Mouse (Mus musculus): Measurements from ENCODE around the gene Gal3st2c. TPM values are rescaled to one million over a fixed set of nuclear protein-coding genes. Genes with fewer than 3 reads are reported as not detected.

Gal3st2c gene
- polyA plus RNA-seq, 1 experiment from 2014 or later: not detected

DNA sequence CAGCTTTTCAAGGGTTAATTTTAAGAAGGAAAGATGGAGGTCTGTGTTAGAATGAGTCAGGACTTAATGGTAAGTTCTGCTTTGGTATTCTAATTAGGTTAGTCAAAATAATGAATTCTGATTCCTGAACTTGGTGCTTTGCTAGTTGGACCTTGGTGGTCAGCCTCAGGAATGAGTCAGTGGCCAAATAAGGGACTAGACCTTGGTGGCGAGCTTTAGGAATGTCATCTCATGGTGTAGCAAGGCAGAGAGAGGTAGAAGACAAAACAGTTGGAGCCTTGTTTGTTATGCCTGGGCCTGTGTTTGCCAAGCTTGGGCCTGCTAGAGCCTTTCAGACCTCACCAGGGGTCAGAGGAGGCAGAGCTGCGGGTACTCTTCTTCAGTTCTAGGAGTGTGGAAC, 38.4 kb downstream of the Gal3st2c start:
- no peak overlapping the region for H3K27ac ChIP-seq (ENCODE audit: low read depth, low read length)
- no peak for ATAC-seq (replicated peaks; ENCODE audit: low FRiP score)
- H3K36me3 ChIP-seq (ENCODE audit: control insufficient read depth, insufficient read depth, low read length): no peaks in the 10 kb centered on the region
- H3K4me2 ChIP-seq (ENCODE audit: low read depth, low read length, severe bottlenecking): no peak overlapping the region
- H3K4me1 ChIP-seq (replicated peaks; ENCODE audit: control insufficient read depth, insufficient read depth, low read length): no peaks in the 10 kb centered on the region
- H3K4me3 ChIP-seq (ENCODE audit: low read depth, low read length): no peak overlapping the region
- 84% methylated on average over 2 of the region's 2 CpGs for WGBS
- H3K27me3 ChIP-seq (ENCODE audit: control insufficient read depth, insufficient read depth, low read length): no peaks in the 10 kb centered on the region
- no peaks in the 10 kb centered on the region for H3K9me3 ChIP-seq (ENCODE audit: control insufficient read depth, low read length)
- no peak overlapping the region for H3K9ac ChIP-seq (ENCODE audit: low read length)
- DNase-seq (ENCODE audit: low spot score): no peak

DNA sequence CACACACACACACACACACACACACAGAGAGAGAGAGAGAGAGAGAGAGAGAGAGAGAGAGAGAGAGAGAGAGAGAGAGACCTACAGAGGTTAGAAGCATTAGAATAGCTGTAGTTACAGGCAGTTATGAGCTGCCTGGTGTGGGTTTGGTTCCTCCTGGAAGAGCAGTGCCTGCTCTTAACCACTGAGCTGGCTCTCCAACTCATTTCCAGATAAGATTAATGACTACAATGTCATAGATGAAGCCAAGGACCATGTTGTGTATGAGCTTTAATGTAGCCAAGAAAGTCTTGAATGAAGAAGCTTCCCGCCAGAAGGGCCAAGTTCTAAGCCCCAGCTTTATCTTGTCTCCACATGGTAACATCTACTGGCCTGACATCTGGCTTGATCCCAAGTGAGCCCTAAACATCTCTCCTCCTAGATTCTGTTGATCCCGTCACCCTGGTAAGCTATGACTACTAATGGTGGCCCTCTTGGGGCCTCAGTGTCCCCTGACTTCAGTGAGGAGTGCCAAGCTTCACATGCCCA, 42.8 kb downstream of the Gal3st2c start:
- ATAC-seq (replicated peaks; ENCODE audit: low FRiP score): no peak
- no peak overlapping the region for H3K9ac ChIP-seq (ENCODE audit: low read length)
- 94% methylated on average over 2 of the region's 2 CpGs for WGBS
- H3K27me3 ChIP-seq (ENCODE audit: control insufficient read depth, insufficient read depth, low read length): no peaks in the 10 kb centered on the region
- no peaks in the 10 kb centered on the region for H3K4me1 ChIP-seq (replicated peaks; ENCODE audit: control insufficient read depth, insufficient read depth, low read length)
- H3K36me3 ChIP-seq (ENCODE audit: control insufficient read depth, insufficient read depth, low read length): no peaks in the 10 kb centered on the region
- no peak overlapping the region for H3K4me3 ChIP-seq (ENCODE audit: low read depth, low read length)
- DNase-seq (ENCODE audit: low spot score): no peak
- H3K4me2 ChIP-seq (ENCODE audit: low read depth, low read length, severe bottlenecking): no peak overlapping the region
- H3K27ac ChIP-seq (ENCODE audit: low read depth, low read length): no peak overlapping the region
- no peaks in the 10 kb centered on the region for H3K9me3 ChIP-seq (ENCODE audit: control insufficient read depth, low read length)

DNA sequence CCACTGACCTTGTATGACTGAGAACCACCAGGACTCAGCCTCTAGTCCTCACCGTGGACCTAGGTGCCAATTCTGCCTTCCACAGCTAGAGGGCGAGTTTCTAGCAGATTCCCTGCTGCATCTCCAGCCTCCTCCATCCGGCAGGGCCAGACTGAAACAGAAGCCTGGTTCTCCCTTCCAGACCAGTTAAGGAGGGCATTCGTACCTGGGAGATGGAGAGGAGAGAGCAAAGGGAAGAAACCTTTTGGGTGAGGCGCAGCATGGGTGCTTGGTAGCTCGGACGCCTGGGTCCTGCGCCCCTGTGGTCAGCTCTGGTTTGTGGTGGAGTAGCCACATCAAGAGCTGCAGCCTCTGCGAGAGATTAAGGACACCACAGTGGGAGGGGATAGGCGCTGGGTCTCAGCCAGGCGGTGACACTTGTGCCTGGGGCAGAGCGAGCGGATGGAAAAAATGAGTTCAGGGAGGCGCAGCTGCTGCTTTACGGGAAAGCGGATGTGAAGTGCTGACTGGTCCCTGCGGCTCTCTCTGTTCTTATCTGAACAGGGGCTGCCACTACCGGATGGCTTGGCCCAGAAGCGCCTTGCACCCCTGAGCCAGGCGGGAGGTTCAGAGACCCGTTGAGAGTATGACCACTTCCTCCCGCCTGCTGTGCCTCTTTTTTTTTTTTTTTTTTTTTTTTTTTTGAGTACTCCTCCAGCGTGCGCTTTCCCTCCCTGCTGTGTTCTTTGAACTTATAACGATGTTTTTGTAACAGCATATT, 44.9 kb downstream of the Gal3st2c start:
- H3K27me3 ChIP-seq (ENCODE audit: control insufficient read depth, insufficient read depth, low read length): no peaks in the 10 kb centered on the region
- H3K36me3 ChIP-seq (ENCODE audit: control insufficient read depth, insufficient read depth, low read length): no peaks in the 10 kb centered on the region
- H3K4me3 ChIP-seq (ENCODE audit: low read depth, low read length): peak overlapping the region; percentile 26
- H3K4me2 ChIP-seq (ENCODE audit: low read depth, low read length, severe bottlenecking): peak overlapping the region; percentile 51
- H3K27ac ChIP-seq (ENCODE audit: low read depth, low read length): no peak overlapping the region
- ATAC-seq (replicated peaks; ENCODE audit: low FRiP score): peak; percentile 95
- peak; percentile 88 for DNase-seq (ENCODE audit: low spot score)
- H3K4me1 ChIP-seq (replicated peaks; ENCODE audit: control insufficient read depth, insufficient read depth, low read length): no peaks in the 10 kb centered on the region
- peak overlapping the region; percentile 21 for H3K9ac ChIP-seq (ENCODE audit: low read length)
- 2% methylated on average over 25 of the region's 25 CpGs for WGBS
- H3K9me3 ChIP-seq (ENCODE audit: control insufficient read depth, low read length): no peaks in the 10 kb centered on the region

DNA sequence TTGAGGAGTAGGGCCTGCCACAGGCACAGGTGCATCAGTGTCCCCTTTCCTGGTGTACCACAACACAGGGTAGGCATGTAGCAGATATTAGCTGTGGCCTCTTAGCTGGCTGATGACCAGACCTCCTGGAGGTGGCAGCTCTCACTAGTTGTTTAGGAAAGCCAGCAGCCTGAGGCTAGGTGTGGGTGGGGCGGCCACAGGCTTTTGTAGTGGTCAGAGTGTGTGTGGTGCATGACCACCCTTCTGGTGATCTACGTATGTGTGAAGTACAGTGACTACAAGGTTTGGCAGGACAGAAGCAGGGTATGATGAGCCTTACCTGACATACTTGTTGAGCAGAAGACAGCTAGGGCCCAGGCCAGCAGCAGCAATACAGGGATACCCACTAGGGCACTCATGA, 50.1 kb downstream of the Gal3st2c start:
- ATAC-seq (replicated peaks; ENCODE audit: low FRiP score) (no peak), DNase-seq (ENCODE audit: low spot score) (peak; percentile 25)
- Histone ChIP-seq H3K27me3 (ENCODE audit: control insufficient read depth, insufficient read depth, low read length) (no peaks in the 10 kb centered on the region), H3K4me2 (ENCODE audit: low read depth, low read length, severe bottlenecking) (no peak overlapping the region), H3K9ac (ENCODE audit: low read length) (no peak overlapping the region), H3K36me3 (ENCODE audit: control insufficient read depth, insufficient read depth, low read length) (no peaks in the 10 kb centered on the region), H3K9me3 (ENCODE audit: control insufficient read depth, low read length) (no peaks in the 10 kb centered on the region), H3K4me1 (replicated peaks; ENCODE audit: control insufficient read depth, insufficient read depth, low read length) (no peaks in the 10 kb centered on the region), H3K27ac (ENCODE audit: low read depth, low read length) (no peak overlapping the region), H3K4me3 (ENCODE audit: low read depth, low read length) (no peak overlapping the region)
- 91% methylated on average over 2 of the region's 2 CpGs for WGBS

DNA sequence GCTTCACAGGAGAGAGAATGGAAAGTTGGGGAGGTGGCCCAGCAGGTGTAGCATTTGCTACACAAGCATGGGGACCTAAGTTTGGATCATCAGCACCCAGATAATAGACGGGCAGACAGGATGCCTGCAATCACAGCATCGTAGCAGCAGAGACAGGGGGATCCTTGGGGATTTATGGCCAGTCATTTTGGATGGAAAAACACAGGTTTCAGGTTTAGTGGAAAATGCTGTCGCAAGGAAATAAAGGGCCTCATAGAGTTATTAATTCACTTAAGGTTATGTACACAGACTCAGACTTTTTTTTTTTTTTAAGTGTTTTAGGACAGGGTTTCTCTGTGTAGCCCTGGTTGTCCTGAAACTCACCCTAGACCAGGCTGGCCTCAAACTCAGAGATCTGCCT, 55.2 kb downstream of the Gal3st2c start:
- no peaks in the 10 kb centered on the region for H3K27me3 ChIP-seq (ENCODE audit: control insufficient read depth, insufficient read depth, low read length)
- DNase-seq (ENCODE audit: low spot score): peak; percentile 15
- H3K4me3 ChIP-seq (ENCODE audit: low read depth, low read length): no peak overlapping the region
- H3K36me3 ChIP-seq (ENCODE audit: control insufficient read depth, insufficient read depth, low read length): no peaks in the 10 kb centered on the region
- 84% methylated on average over 3 of the region's 3 CpGs for WGBS
- ATAC-seq (replicated peaks; ENCODE audit: low FRiP score): no peak
- H3K9ac ChIP-seq (ENCODE audit: low read length): no peak overlapping the region
- no peak overlapping the region for H3K27ac ChIP-seq (ENCODE audit: low read depth, low read length)
- H3K4me1 ChIP-seq (replicated peaks; ENCODE audit: control insufficient read depth, insufficient read depth, low read length): no peaks in the 10 kb centered on the region
- H3K4me2 ChIP-seq (ENCODE audit: low read depth, low read length, severe bottlenecking): no peak overlapping the region
- no peaks in the 10 kb centered on the region for H3K9me3 ChIP-seq (ENCODE audit: control insufficient read depth, low read length)

DNA sequence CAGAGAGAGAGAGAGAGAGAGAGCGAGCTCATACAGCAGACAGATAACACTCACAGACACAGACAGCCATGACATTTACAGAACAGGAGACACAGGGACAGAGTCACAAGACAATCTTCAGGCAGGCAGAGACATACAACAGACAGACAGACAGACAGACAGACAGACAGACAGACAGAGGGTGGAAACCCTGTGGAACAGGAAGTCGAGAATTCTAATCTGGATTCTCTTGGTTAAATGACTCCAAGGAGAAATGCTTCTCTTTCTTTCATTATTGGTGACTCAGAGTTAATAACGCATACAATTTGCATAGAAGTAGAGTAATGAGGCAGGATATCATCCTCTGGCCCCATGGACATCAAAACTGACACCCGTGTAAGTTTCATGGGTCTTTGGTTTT, 56.2 kb downstream of the Gal3st2c start:
- WGBS: 89% methylated on average over 4 of the region's 4 CpGs
- H3K36me3 ChIP-seq (ENCODE audit: control insufficient read depth, insufficient read depth, low read length): no peaks in the 10 kb centered on the region
- ATAC-seq (replicated peaks; ENCODE audit: low FRiP score) (no peak), DNase-seq (ENCODE audit: low spot score) (no peak)
- no peaks in the 10 kb centered on the region for H3K9me3 ChIP-seq (ENCODE audit: control insufficient read depth, low read length)
- H3K27ac ChIP-seq (ENCODE audit: low read depth, low read length): no peak overlapping the region
- no peaks in the 10 kb centered on the region for H3K27me3 ChIP-seq (ENCODE audit: control insufficient read depth, insufficient read depth, low read length)
- H3K9ac ChIP-seq (ENCODE audit: low read length): no peak overlapping the region
- no peak overlapping the region for H3K4me3 ChIP-seq (ENCODE audit: low read depth, low read length)
- H3K4me2 ChIP-seq (ENCODE audit: low read depth, low read length, severe bottlenecking): no peak overlapping the region
- H3K4me1 ChIP-seq (replicated peaks; ENCODE audit: control insufficient read depth, insufficient read depth, low read length): no peaks in the 10 kb centered on the region

DNA sequence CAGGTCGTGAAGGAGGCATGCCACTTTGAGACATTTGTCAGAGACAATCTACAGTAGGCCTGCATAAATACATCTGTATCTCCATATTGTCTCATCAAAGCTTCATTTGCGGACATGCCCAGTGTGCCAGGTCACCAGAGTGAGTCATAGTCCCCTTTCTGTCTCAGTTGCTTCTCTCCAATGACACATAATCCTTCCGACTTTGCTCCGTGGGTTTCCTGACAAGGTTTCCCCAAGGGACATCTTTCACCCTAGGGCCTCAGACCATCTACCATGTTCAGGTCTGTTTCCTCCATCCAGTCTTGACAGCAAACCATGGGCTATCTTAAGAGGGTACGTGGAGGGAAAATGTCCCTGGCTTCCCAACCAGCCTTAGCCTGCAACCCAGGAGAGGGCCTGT, 60.8 kb downstream of the Gal3st2c start:
- Histone ChIP-seq H3K27ac (ENCODE audit: low read depth, low read length) (no peak overlapping the region), H3K9ac (ENCODE audit: low read length) (no peak overlapping the region), H3K4me2 (ENCODE audit: low read depth, low read length, severe bottlenecking) (no peak overlapping the region), H3K27me3 (ENCODE audit: control insufficient read depth, insufficient read depth, low read length) (no peaks in the 10 kb centered on the region), H3K36me3 (ENCODE audit: control insufficient read depth, insufficient read depth, low read length) (no peaks in the 10 kb centered on the region), H3K4me3 (ENCODE audit: low read depth, low read length) (no peak overlapping the region), H3K9me3 (ENCODE audit: control insufficient read depth, low read length) (no peaks in the 10 kb centered on the region), H3K4me1 (replicated peaks; ENCODE audit: control insufficient read depth, insufficient read depth, low read length) (no peaks in the 10 kb centered on the region)
- WGBS: 92% methylated on average over 5 of the region's 5 CpGs
- DNase-seq (ENCODE audit: low spot score): no peak
- no peak for ATAC-seq (replicated peaks; ENCODE audit: low FRiP score)

DNA sequence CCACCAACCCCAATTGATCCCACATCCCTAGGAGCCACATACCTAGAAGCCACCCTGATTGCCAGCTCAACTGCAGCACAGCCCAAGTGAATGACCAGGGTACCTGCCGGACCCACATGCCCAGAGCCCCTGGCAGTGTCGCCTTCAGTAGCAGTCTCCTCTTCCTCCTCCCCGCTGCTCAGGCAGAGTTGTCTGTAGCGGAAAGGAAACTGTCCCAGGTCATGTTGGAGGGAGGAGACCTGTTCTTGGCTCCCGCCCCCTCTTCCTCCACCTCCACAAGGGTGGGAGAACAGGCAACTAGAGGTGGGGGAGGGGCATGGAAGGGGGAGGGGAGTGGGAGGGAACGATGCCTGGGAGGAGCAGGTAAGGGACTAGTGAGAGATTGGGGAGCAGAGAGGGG, 62.1 kb downstream of the Gal3st2c start, which contains the start of gene Pdcd1:
TSS of gene Pdcd1 (minus strand) at position 181 of the 400 bp plus-strand sequence.
- H3K4me1 ChIP-seq (replicated peaks; ENCODE audit: control insufficient read depth, insufficient read depth, low read length): no peaks in the 10 kb centered on the region
- H3K4me2 ChIP-seq (ENCODE audit: low read depth, low read length, severe bottlenecking): no peak within 1 kb of the TSS
- DNase-seq (ENCODE audit: low spot score) (no peak), ATAC-seq (replicated peaks; ENCODE audit: low FRiP score) (no peak)
- H3K9me3 ChIP-seq (ENCODE audit: control insufficient read depth, low read length): no peaks in the 10 kb centered on the region
- no peak within 1 kb of the TSS for H3K9ac ChIP-seq (ENCODE audit: low read length)
- no peak within 1 kb of the TSS for H3K27ac ChIP-seq (ENCODE audit: low read depth, low read length)
- no peak within 1 kb of the TSS for H3K4me3 ChIP-seq (ENCODE audit: low read depth, low read length)
- no peaks in the 10 kb centered on the region for H3K36me3 ChIP-seq (ENCODE audit: control insufficient read depth, insufficient read depth, low read length)
- no peaks in the 10 kb centered on the region for H3K27me3 ChIP-seq (ENCODE audit: control insufficient read depth, insufficient read depth, low read length)
- 66% methylated on average over 6 of the region's 6 CpGs for WGBS
